Mouse (Mus musculus): ENCODE measurements around the gene Psma1. TPM values are rescaled to one million over a fixed set of nuclear protein-coding genes. Genes with fewer than 3 reads are reported as not detected.

Psma1 gene
- 195 TPM for polyA plus RNA-seq (2017; shearing (Covaris generic))

GRCm38 (mm10) chr7:114276005-114276752 lies at the start of gene Psma1:
TSS of gene Psma1 (minus strand) at chr7:114276118.

GRCm38 (mm10) chr7:114253885-114254833 lies 21.8 kb downstream of the Psma1 start, which contains the start of gene Copb1:
TSS of gene Copb1 (minus strand) at chr7:114254711.

Other genes with a start within 250 kb of the Psma1 start
- 30.0 TPM for gene Rras2, start 158.3 kb downstream of the Psma1 start, polyA plus RNA-seq (2017; shearing (Covaris generic))
- gene Copb1, start 21.4 kb downstream of the Psma1 start, polyA plus RNA-seq (2017; shearing (Covaris generic)): 117 TPM
- gene Pde3b, start 139.2 kb upstream of the Psma1 start, polyA plus RNA-seq (2017; shearing (Covaris generic)): 93.1 TPM